Mouse (Mus musculus) midbrain, embryonic 15.5 days (tissue): ENCODE measurements at regions not wholly inside any gene's neighbourhood (a gene's known extent, or its start where the extent isn't known, plus 50 kb on each side); places are given as distances from the start of the nearest gene placed in this dataset.

ENCODE experiments used
- ATAC-seq: fragments of 200-750 bp; cut with Nextera tagmentation; replicated peaks from 2 replicates; pipeline ENCODE4 v1.8.0; 2017; ENCODE audit warnings: moderate TSS enrichment
- H3K27ac ChIP-seq: fragments of 300-500 bp; sonication (generic); 2 replicates; pipeline ENCODE4 v1.5.1; 2015; ENCODE audit warnings: mild to moderate bottlenecking, inconsistent platforms
- H3K27me3 ChIP-seq: fragments of 300-500 bp; sonication (generic); replicated peaks from 2 replicates; pipeline ENCODE4 v1.6.1; 2015; ENCODE audit warnings: inconsistent platforms
- H3K36me3 ChIP-seq: fragments of 300-500 bp; sonication (generic); replicated peaks from 2 replicates; pipeline ENCODE4 v1.6.1; 2015; ENCODE audit warnings: inconsistent platforms
- H3K4me1 ChIP-seq: fragments of 300-500 bp; sonication (generic); 2 replicates; pipeline ENCODE4 v1.6.1; 2015; ENCODE audit warnings: inconsistent platforms
- H3K4me2 ChIP-seq: fragments of 300-500 bp; sonication (generic); 2 replicates; pipeline ENCODE4 v1.6.1; 2015; ENCODE audit warnings: inconsistent platforms, mild to moderate bottlenecking, moderate library complexity
- H3K4me3 ChIP-seq: fragments of 300-500 bp; sonication (generic); 2 replicates; pipeline ENCODE4 v1.5.1; 2015; ENCODE audit warnings: mild to moderate bottlenecking, inconsistent platforms
- H3K9ac ChIP-seq: fragments of 300-500 bp; sonication (generic); 2 replicates; pipeline ENCODE4 v1.6.1; 2015; ENCODE audit warnings: mild to moderate bottlenecking, inconsistent platforms
- H3K9me3 ChIP-seq: fragments of 300-500 bp; sonication (generic); 2 replicates; pipeline ENCODE4 v1.6.1; 2016; ENCODE audit warnings: inconsistent platforms
- WGBS: fragments of 180-500 bp; shearing (Covaris S2); methylation state at CpG from one replicate; pipeline ENCODE4 v1.1.7; 2015; ENCODE audit warnings: mixed read lengths; 5-methylcytosine and 5-hydroxymethylcytosine counted together

GRCm38 (mm10) chr2:51073040-51073594 lies 75.8 kb downstream of the Rnd3 start:
- no peaks in the 10 kb centered on the region for H3K36me3 ChIP-seq
- 67% methylated on average over 14 of the region's 14 CpGs for WGBS
- no peak overlapping the region for H3K9ac ChIP-seq
- ATAC-seq: no peak
- no peaks in the 10 kb centered on the region for H3K4me1 ChIP-seq
- no peak overlapping the region for H3K4me3 ChIP-seq
- no peaks in the 10 kb centered on the region for H3K9me3 ChIP-seq
- no peak overlapping the region for H3K27ac ChIP-seq
- no peak overlapping the region for H3K4me2 ChIP-seq
- no peaks in the 10 kb centered on the region for H3K27me3 ChIP-seq

GRCm38 (mm10) chr2:51072346-51072885 lies 76.5 kb downstream of the Rnd3 start:
- WGBS: 74% methylated on average over 6 of the region's 6 CpGs
- H3K4me1 ChIP-seq: no peaks in the 10 kb centered on the region
- no peaks in the 10 kb centered on the region for H3K27me3 ChIP-seq
- H3K4me3 ChIP-seq: no peak overlapping the region
- no peaks in the 10 kb centered on the region for H3K9me3 ChIP-seq
- no peak overlapping the region for H3K27ac ChIP-seq
- no peaks in the 10 kb centered on the region for H3K36me3 ChIP-seq
- no peak overlapping the region for H3K4me2 ChIP-seq
- no peak for ATAC-seq
- H3K9ac ChIP-seq: no peak overlapping the region

- no peaks in the 10 kb centered on the region for H3K9me3 ChIP-seq
- H3K36me3 ChIP-seq: no peaks in the 10 kb centered on the region
- no peaks in the 10 kb centered on the region for H3K27me3 ChIP-seq
- H3K9ac ChIP-seq: no peak overlapping the region
- ATAC-seq: no peak
- 0 out of 2 replicates have a peak overlapping the region, but pooled peaks have one; percentile 38 for H3K27ac ChIP-seq
- WGBS: 57% methylated on average over 2 of the region's 2 CpGs
- H3K4me2 ChIP-seq: no peak overlapping the region
- H3K4me3 ChIP-seq: no peak overlapping the region
- peaks cover 8% of the 10 kb centered on the region for H3K4me1 ChIP-seq
Measured at GRCm38 (mm10) chr2:51070902-51071301, 78.0 kb downstream of the Rnd3 start.

- Histone ChIP-seq H3K9me3 (0 out of 2 replicates have a peak, but pooled peaks cover 3% of the 10 kb centered on the region), H3K4me1 (peaks cover 12% of the 10 kb centered on the region), H3K4me3 (no peak overlapping the region), H3K36me3 (no peaks in the 10 kb centered on the region), H3K27ac (peak overlapping the region; percentile 78), H3K9ac (no peak overlapping the region), H3K4me2 (peak overlapping the region; percentile 39), H3K27me3 (no peaks in the 10 kb centered on the region)
- ATAC-seq: peak; percentile 88
- 13% methylated on average over 11 of the region's 11 CpGs for WGBS
Measured at GRCm38 (mm10) chr2:51066423-51066831, 82.5 kb downstream of the Rnd3 start.

GRCm38 (mm10) chr2:51065821-51066220 lies 83.1 kb downstream of the Rnd3 start:
- ATAC-seq: 0 out of 2 replicates have a peak, but pooled peaks have one; percentile 20
- 28% methylated on average over 6 of the region's 6 CpGs for WGBS
- Histone ChIP-seq H3K36me3 (no peaks in the 10 kb centered on the region), H3K4me2 (no peak overlapping the region), H3K27me3 (no peaks in the 10 kb centered on the region), H3K4me3 (no peak overlapping the region), H3K27ac (peak overlapping the region; percentile 78), H3K9me3 (0 out of 2 replicates have a peak, but pooled peaks cover 3% of the 10 kb centered on the region), H3K9ac (no peak overlapping the region), H3K4me1 (peaks cover 12% of the 10 kb centered on the region)

- peaks cover 12% of the 10 kb centered on the region for H3K4me1 ChIP-seq
- H3K9ac ChIP-seq: no peak overlapping the region
- no peak overlapping the region for H3K27ac ChIP-seq
- no peaks in the 10 kb centered on the region for H3K27me3 ChIP-seq
- no peak overlapping the region for H3K4me3 ChIP-seq
- no peak for ATAC-seq
- no peaks in the 10 kb centered on the region for H3K36me3 ChIP-seq
- H3K4me2 ChIP-seq: no peak overlapping the region
- 26% methylated on average over 4 of the region's 4 CpGs for WGBS
- H3K9me3 ChIP-seq: 0 out of 2 replicates have a peak, but pooled peaks cover 3% of the 10 kb centered on the region
Measured at GRCm38 (mm10) chr2:51064821-51065220, 84.1 kb downstream of the Rnd3 start.

- Histone ChIP-seq H3K4me3 (no peak overlapping the region), H3K9me3 (0 out of 2 replicates have a peak, but pooled peaks cover 3% of the 10 kb centered on the region), H3K9ac (no peak overlapping the region), H3K4me1 (peaks cover 15% of the 10 kb centered on the region), H3K27ac (no peak overlapping the region), H3K36me3 (no peaks in the 10 kb centered on the region), H3K27me3 (no peaks in the 10 kb centered on the region), H3K4me2 (no peak overlapping the region)
- no peak for ATAC-seq
- WGBS: 94% methylated on average over 5 of the region's 5 CpGs
Measured at GRCm38 (mm10) chr2:51062049-51062448, 86.9 kb downstream of the Rnd3 start.

- Histone ChIP-seq H3K9me3 (0 out of 2 replicates have a peak, but pooled peaks cover 3% of the 10 kb centered on the region), H3K27ac (no peak overlapping the region), H3K4me1 (0 out of 2 replicates have a peak, but pooled peaks cover 3% of the 10 kb centered on the region), H3K4me3 (no peak overlapping the region), H3K36me3 (no peaks in the 10 kb centered on the region), H3K27me3 (no peaks in the 10 kb centered on the region), H3K4me2 (no peak overlapping the region), H3K9ac (no peak overlapping the region)
- ATAC-seq: no peak
- WGBS: 63% methylated on average over 4 of the region's 4 CpGs
Measured at GRCm38 (mm10) chr2:51058158-51058557, 90.8 kb downstream of the Rnd3 start.

- 56% methylated on average over 8 of the region's 8 CpGs for WGBS
- Histone ChIP-seq H3K4me3 (no peak overlapping the region), H3K4me2 (no peak overlapping the region), H3K4me1 (0 out of 2 replicates have a peak, but pooled peaks cover 3% of the 10 kb centered on the region), H3K9ac (no peak overlapping the region), H3K9me3 (no peaks in the 10 kb centered on the region), H3K27ac (no peak overlapping the region), H3K27me3 (no peaks in the 10 kb centered on the region), H3K36me3 (no peaks in the 10 kb centered on the region)
- no peak for ATAC-seq
Measured at GRCm38 (mm10) chr2:51056141-51056731, 92.7 kb downstream of the Rnd3 start.

- no peak overlapping the region for H3K27ac ChIP-seq
- H3K27me3 ChIP-seq: no peaks in the 10 kb centered on the region
- WGBS: 63% methylated on average over 3 of the region's 3 CpGs
- H3K36me3 ChIP-seq: no peaks in the 10 kb centered on the region
- H3K4me2 ChIP-seq: no peak overlapping the region
- no peaks in the 10 kb centered on the region for H3K9me3 ChIP-seq
- H3K4me1 ChIP-seq: 0 out of 2 replicates have a peak, but pooled peaks cover 3% of the 10 kb centered on the region
- no peak for ATAC-seq
- no peak overlapping the region for H3K4me3 ChIP-seq
- H3K9ac ChIP-seq: no peak overlapping the region
Measured at GRCm38 (mm10) chr2:51055339-51055738, 93.6 kb downstream of the Rnd3 start.

GRCm38 (mm10) chr2:51049834-51050170 lies 99.1 kb downstream of the Rnd3 start:
- WGBS: 53% methylated on average over 3 of the region's 3 CpGs
- no peak for ATAC-seq
- no peaks in the 10 kb centered on the region for H3K9me3 ChIP-seq

GRCm38 (mm10) chr2:51049101-51049833 lies 99.6 kb downstream of the Rnd3 start:
- H3K27ac ChIP-seq: no peak overlapping the region
- no peaks in the 10 kb centered on the region for H3K27me3 ChIP-seq
- ATAC-seq: no peak
- no peaks in the 10 kb centered on the region for H3K36me3 ChIP-seq
- no peaks in the 10 kb centered on the region for H3K4me1 ChIP-seq
- no peaks in the 10 kb centered on the region for H3K9me3 ChIP-seq
- H3K4me2 ChIP-seq: no peak overlapping the region
- H3K4me3 ChIP-seq: no peak overlapping the region
- WGBS: 58% methylated on average over 8 of the region's 8 CpGs
- H3K9ac ChIP-seq: no peak overlapping the region

More at GRCm38 (mm10) chr2:51049834-51050170, 99.1 kb downstream of the Rnd3 start:
- no peaks in the 10 kb centered on the region for H3K4me1 ChIP-seq
- no peaks in the 10 kb centered on the region for H3K36me3 ChIP-seq
- no peak overlapping the region for H3K27ac ChIP-seq
- no peaks in the 10 kb centered on the region for H3K27me3 ChIP-seq
- H3K4me2 ChIP-seq: no peak overlapping the region
- no peak overlapping the region for H3K9ac ChIP-seq
- H3K4me3 ChIP-seq: no peak overlapping the region
